Mouse (Mus musculus) thymus, postnatal 0 days (tissue): ENCODE data around the gene Mlc1. TPM values are rescaled to one million over a fixed set of nuclear protein-coding genes. Genes with fewer than 3 reads are reported as not detected.

Source experiments
- DNase-seq: peaks from one replicate; pipeline ENCODE4 v3.0.0-alpha.2; 2015; ENCODE audit warnings: low spot score
- polyA plus RNA-seq: library from polyadenylated mRNA; unstranded; fragments of >200 nt; fragmentation: Nextera tagmentation; extraction: Ambion mirVana; gene quantifications from 2 replicates; pipeline ENCODE4 v1.2.1, GENCODE M21; 2015

Mlc1 gene
- 0.08 TPM in 1 of 2 replicates, not detected in the other for polyA plus RNA-seq

DNA sequence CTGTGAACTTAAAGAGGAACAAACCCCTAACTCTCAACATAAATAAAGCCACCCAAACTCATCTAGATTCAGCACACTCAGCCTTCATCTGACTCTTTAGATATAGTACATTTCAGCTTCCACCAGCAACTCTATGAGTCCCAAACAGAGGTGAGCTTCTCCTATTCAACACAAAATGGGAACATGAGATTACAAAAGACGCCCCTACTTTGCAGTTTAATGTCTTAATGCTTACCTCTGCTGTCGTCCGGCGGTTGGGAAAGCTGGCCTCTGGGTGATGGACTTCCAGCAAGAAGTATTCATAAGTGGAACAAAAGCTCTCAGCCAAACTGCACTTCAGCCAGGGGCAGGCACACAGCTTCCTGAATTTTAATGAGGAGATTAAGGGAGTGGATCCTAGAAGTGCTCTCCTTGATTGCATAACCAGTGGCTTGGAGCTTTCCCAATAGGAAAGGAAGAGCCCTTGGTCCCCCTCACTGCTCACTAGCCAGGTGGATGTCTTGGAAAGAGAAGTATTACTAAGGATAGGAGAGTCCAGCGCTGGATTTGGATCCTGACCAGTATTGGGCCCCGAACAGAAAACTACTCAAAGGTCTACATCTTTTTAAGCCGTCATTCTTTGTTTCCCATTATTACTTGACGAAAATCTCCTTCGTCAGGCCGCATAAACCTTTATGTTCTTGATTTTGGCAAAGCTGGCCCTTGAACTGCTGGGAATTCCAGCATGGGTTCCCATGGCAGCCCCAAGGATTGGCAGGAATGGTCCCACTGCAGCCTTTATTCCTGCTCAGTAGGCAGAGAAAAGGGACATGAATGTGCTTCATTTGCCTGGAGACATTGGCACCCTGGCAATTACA, at the start of gene Mlc1:
TSS of gene Mlc1 (minus strand) at position 727 of the 857 bp plus-strand sequence.
- no peak for DNase-seq

DNA sequence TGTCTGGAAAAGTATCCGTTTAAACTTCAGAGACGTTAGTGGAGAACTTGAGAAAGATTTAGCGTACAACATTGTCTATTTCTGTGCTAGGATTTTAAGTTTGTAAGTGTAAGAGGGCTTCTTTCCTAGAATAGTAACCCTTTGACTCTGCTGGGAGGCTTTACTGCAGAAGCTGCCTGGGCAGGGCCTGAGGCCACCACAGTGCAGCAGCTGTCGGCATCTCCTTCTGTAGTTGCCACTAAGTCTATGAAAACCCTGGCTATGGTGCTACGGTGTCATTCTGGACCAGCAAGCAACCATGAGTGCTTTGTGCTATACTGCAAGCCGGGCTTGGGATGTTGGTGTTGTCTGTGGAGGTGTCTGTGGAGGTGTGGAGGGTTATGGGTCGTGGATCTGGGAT, 41.7 kb upstream of the Mlc1 start:
- DNase-seq = no peak

DNA sequence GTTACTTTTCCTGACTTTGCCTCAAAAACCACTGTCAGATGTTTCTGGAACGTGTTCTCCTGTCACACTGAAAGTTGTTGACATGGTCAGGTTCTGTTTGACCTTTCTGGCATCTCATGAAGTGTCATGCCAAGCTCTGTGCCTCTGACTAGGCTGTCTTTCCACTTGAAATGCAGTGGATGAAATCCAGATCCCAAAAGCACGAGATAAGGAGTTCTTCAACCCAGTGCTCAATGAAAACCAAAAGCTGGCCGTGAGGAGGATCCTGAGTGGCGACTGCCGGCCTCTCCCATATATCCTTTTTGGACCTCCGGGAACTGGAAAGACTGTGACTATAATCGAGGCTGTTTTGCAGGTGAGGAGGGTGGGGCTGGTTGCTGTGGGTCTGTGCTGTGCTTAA, 41.3 kb upstream of the Mlc1 start:
- no peak for DNase-seq

DNA sequence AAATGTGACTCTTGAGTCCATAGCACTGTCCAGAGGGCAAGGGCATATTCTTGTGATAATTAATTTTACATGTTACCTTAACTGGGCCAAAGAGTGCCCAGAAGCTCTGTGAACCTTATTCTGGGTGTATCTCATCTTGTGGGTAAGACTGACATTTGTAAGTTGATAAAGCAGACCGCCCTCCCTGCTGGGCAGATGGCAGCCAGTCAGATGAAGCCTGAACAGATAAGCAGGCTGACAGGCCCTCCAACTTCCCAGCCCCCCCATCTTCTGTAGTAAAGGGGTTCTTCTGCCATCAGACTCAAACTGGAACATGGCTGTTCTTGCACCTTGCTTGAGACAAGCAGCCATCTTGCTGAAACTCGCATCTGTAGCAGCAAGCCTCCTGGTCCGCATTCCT, 37.9 kb upstream of the Mlc1 start:
- DNase-seq = no peak

DNA sequence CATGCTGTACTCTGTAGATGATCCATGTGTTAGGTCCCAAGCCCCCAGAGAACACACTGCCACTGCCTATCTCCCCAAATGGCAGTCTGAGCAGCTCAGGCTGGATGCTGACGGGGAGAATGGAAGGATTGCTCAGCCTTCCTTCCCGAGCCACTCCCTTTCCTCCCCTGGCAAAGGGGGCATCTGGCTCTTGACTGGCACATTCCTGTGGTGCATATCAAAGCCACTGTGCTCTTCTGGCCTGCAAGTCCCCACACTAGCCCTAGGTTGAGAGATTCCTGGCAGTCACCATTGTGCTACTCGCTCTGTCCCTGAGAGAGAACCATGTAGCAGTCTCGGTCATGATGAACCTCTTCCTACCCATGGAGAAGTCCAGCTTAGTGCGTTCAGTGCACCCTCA, 29.0 kb upstream of the Mlc1 start:
- no peak for DNase-seq

DNA sequence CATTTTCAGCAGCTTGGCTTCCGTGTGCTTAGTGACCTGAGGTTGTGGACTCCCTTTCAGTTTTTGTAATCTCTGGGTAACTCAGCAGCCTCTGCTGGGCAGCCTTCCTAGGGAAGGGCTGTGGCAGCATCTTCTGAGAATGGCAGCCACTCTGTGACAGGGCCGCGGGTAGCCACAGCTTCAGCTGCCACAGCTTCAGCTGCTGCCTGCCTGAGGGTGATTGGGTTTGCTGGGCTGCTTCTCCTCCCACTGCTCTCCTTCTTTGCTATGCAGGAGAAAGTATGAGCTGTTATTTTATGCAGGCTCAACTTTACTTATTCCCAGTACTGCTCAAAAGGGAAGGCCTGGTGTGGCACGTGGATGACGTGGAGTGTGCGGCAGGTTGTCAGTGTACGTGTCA, 28.2 kb upstream of the Mlc1 start:
- no peak for DNase-seq

DNA sequence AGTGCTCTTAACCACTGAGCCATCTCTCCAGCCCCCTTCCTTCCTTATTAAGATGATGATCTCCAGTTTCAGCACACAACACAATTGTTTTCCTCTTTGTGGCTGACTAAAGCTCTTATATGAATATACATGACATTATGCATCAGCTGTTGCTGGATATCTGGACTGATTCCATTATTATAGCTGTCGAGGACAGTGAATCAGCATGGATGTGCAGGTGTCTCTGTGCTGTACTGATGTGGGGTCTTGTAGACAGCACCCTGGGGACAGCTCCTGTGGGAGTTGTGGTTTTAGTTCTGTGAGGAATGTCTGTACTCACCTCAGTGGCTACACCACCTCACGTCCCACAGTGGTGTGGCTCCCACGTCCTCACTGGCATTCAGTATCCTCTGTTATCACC, 22.4 kb upstream of the Mlc1 start:
- no peak for DNase-seq

DNA sequence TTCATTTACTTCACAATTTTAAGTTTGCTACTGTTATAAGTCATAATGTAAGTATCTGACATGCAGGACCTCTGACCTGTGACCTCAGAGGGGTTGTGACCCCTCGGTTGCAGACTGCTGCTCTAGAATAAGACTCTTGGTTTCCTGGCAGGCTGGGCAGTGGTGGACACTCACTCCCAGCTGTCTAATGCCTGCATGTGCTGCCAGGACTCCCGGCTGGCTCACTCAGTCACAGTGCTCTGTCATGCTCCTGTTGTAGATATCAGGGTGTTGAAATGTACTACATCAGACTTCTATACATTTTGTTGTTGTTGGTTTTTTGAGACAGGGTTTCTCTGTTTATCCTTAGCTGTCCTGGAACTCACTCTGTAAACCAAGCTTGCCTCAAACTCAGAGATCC, 21.6 kb upstream of the Mlc1 start:
- DNase-seq = no peak

DNA sequence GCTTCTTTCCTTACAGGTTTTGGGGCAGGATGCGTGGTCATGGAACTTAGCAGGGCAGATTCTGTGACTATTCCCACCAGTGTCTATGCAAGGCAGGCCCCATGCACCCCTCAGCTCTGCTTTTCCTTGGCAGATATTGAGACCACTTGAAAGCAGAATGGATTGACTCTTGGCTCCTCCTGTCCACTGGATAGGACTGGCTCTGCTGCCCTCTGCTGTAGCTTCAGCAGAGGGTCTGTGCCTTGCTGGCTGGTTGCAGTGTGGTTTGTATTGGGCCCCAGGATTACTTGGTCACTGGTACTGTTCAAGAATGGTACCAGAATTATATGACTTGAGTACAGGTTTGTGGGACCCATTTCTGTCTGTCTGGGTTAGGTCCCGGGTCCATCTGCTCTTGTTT, 20.3 kb upstream of the Mlc1 start:
- DNase-seq = no peak

DNA sequence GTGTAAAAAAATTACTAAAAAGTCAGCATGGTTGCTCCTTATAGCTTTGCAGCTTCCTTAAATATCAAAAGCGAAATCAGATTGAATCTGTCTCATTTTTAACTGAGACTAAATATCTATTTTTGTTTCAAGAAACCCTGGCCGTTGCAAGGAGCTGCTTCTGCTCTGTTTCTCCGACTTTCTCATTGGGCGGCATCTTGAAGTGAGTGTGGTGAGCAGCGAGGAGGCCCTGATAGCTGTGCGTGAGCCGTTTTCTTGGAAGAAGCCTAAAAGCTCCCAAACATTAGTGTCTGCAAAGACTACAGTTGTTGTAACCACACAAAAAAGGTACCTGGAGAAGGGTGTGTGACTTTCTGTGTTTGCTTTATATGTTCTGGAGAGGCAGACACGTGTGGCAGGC, 19.8 kb upstream of the Mlc1 start:
- no peak for DNase-seq

DNA sequence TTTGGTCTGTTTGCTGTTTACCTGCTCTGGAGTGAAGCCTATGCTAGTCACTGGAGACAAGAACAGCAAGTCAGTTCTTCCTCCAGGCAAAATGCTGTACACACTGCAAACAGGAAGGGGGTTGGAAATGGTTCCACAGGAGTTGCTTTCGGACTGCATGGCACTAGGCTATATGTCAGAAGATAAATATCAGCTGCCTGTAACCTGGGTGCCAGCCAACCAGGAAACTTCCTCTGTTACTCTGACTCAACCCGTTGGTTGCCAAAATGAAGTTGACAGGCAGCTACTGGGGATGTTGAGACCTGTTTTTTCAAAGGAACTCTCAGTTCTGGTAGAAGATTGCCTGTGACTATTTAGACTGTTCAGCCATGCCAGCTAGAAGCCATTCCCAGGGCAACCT, 10.4 kb upstream of the Mlc1 start:
- DNase-seq = no peak

DNA sequence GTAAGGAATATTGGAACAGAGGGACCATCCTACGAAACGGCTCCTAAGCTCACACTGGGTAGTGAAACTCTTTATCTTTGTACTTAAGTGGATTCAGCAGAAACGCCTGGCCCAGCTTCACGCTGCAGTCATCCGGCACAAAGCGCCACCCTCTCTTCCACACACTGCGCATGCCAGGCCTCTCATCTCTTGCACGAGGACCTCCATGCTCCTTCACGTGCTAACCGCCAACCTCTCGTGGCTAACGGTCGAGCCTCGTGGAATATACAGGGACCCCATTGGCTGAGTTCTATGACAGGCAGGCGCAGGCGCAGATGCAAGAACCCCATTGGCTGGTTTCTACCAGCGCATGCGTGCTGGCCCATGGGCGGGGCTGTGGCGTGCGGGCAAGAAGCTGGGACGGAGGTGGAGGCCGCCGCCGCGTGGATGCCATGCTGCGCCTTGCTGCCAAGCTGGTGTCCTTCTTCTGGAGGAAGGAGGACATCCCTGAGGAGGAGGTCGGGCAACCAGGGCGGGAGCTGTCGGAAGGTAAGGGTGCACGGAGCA, 3.8 kb upstream of the Mlc1 start, which contains the start of gene Mov10l1:
TSS of gene Mov10l1 (plus strand) at position 376 of the 546 bp plus-strand sequence.
- DNase-seq = no peak

DNA sequence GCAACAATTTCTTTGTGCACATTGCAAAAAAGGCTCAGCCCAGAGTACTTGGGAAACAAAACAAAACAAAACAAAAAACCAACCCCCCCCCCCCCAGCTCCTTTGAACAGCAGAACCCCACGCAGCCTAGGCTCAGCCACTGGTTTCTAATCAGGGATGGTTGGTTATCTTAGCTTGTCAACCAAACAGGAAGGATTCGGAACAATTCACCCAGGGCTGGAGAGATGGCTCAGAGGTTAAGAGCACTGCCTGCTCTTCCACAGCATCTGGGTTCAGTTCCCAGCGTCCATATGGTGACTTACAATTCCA, 285 bp upstream of the Mlc1 start:
- no peak for DNase-seq

DNA sequence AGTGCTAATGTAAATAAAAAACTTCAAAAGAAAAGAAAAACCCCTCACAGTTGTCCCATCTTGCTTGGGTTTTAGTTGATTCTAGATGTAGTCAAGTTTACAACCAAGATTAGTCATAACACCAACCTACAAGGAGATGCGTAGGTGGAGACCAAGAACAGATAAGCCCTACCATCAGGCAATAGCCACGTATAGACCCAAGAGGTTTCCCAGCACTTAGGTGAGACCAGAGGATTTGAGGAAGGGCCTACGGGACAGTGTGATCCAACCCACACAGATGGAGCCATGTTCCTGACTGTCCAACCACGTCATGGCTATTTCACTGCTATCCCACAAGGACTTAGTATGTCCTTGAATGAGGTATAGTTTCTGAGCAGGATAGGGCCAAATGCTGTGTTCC, 6.5 kb downstream of the Mlc1 start:
- DNase-seq = no peak

DNA sequence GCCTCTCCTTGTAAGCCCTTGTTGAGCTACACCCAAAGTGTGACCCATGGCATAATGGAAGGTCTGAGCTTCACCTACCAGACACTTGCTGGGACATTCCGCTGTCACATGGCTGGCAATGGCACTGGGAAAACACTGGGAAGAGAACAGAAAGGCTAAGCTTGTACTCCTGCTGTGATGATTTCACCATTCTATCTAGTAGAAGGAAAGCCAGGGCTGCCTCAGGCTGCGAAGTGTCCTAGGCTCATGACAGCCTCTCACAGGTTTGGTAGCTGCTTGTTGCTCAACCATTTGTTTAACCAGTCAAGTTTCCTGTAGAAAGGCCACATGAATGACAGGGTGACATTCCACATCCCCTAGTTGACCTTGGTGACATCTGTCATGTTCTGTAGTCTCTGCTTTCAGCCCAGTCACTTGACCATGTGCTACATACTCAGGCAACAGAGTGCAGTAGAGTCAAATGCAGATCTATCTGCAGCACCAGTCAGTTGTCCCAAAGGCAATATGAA, 14.7 kb downstream of the Mlc1 start:
- no peak for DNase-seq

DNA sequence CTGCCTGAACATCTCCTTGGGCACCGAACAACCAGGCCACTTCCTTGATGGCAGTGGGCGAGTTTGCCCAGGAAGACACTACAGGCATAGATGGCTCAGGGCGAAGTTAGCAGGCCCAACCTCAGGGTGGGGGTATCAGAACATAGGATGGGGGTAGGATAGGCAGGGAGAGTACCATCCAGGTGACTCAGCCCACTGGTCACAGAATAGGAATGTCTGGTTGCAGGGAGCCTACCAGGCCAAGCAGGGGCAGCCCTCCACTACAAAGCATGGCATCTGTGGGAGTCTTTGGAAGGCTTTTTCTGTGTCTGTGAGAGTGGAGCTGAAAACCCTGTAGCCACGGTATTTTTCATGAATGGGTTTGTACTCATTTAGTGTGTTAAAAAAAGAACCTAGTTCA, 21.3 kb downstream of the Mlc1 start:
- DNase-seq = no peak

DNA sequence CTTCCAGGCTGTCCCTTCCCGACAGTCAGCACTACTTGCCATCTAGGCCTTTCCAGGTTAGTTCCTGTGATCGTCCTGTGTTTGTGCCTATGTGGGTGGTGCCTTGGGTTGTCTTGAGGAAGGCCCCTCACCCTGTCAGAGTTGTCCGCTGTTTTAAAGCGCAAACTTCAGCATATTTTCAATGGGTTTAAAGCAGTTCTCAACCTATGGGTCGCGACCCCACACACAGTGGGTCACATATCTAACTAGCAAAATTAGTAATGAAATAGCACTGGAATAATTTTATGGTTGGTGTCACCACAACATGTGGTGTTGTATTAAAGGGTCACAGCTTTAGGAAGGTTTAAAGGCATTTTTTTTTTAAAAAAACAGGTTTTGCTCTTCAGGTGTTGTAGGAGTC, 23.5 kb downstream of the Mlc1 start:
- DNase-seq = no peak

DNA sequence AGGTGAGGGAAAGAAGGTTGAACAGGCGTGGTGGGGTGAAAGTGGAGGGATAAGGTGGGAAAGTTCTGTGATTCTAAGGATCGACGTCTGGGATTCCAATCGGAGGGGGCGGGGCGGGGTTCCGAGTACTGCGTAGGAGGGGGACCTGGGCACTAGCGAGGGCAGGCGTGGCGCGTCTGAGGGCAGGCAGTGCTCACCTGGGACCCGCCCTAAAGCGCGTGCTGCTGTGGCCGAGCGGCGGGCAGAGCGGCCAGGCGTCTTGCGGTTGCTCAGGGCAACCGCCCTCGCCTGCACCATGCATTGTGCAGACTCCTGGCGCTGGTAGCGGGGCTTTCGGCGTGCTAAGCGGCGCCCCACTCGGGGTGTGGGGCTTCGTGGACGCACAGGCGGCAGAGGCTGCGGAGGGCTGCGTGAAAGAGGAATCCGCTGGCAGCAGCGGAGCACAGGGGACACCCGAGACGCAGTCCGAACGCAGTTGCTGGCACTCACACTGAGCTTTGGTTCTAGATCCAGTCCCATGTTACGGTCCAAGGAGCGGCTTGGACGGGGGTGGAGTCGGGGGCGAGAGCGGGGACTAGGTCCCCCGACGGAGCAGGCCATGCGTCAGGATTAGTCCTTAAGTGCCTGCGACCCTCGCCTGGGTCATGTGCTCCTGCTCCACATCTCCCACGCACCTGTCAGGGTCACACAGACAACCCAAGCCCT, 24.3 kb downstream of the Mlc1 start, which contains the start of gene Ttll8:
TSS of gene Ttll8 (minus strand) at position 51 of the 705 bp plus-strand sequence.
- no peak for DNase-seq

DNA sequence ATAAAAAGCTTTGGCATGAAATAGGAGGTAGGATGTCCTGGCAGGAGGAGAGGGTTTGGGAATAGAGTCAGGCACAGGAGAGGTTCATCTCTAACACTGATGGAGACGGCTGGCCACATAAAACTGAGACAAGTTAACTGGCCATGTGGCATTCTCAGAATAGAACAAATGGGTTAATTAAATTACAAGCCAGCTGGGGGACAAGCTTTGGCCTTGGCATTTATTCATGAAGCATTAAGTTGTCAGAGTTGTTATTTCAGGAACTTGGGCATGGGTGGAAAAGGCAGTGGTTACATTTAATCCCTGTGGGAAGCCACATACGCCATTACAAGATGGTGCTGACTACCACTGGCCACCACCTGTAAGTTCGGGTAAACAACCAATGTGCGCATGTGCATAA, 27.6 kb downstream of the Mlc1 start:
- no peak for DNase-seq

DNA sequence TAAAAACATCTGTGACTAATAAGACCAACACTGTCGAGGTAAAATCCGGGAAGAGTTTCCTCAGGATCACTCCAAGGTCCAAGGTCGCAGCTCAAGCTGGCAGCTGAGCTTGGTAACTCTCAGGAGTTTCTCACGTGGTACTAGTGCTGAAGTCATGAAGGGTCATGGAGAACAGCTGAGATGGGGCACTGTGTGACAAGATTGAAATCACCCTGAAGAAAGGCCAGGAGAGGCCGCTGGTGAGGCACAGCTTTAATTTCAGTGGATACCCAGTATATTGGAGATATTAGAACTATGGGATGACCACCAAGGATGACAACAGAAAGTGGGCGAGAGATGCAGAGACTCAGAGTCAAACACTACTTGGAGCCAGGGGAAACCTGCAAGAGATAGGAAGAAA, 32.0 kb downstream of the Mlc1 start:
- no peak for DNase-seq

DNA sequence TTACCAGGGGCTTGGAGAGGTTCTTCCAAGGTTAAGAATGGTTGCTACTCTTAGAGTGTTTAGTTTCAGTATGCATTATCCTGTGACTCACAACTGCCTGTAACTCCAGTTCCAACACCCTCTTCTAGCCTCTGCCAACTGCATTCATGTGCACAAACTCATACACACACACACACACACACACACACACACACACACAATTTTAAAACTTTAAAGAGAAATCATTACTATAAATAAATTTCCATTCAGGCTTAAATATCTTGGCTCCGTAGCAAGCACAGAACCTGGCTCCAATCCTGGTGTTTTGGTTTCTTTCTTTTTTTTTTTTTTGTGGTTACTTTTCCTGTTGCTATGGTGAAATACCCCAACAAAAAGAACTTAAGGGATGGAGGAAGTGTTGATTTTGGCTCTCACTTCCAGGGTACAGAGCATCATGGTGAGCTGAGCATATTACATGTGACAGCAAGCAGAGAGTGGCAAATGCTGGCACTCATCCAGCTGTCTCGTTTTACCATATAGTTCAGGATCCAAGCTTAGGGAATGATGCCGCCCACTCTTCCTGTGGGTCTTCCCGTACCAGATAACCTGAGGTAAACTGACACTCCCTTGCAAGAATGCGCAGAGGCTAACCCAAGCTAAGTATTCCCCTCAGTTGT, 34.8 kb downstream of the Mlc1 start:
- no peak for DNase-seq

DNA sequence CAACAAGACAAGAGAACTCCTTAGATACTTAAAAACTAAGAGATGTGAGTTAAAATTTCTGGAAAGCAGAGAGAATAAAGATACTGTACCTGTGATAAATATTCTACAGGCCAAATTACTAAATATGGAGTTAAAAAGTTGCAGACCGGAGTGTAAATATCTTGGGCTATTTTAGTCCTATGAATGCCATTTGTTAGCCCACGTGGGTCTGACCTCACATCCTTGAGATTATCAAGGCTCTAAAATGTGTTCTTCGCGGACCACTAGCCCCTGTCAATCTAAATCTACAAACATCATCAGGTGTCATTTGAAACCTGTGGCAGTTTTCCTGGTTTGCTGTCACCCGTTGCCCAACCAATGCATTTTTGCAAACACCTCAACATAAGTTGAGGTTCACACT, 36.0 kb downstream of the Mlc1 start:
- no peak for DNase-seq
